Mouse (Mus musculus) 416B (cell line): Measurements from ENCODE around the gene Sept14.
"Not testable (repeated sequence)": the region's sequence is repeated elsewhere in the genome, so short reads cannot be mapped to it uniquely, and the experiment has no call there.

Source experiments
- DNase-seq: peaks from one replicate; pipeline ENCODE4 v3.0.0; 2011; ENCODE audit warnings: low read depth

The Sept14 gene

GRCm38 (mm10) chr5:129708412-129708811, at the start of gene Sept14:
Gene Sept14 (minus strand): TSS chr5:129708512.
- DNase-seq = no peak

GRCm38 (mm10) chr5:129756886-129757285, 48.6 kb upstream of the Sept14 start:
- DNase-seq = no peak

- no peak for DNase-seq
These were observed 35.7 kb upstream of the Sept14 start for GRCm38 (mm10) chr5:129744050-129744449.

- DNase-seq = no peak
These were observed 34.7 kb upstream of the Sept14 start for GRCm38 (mm10) chr5:129742903-129743488.

GRCm38 (mm10) chr5:129740976-129741375, 32.7 kb upstream of the Sept14 start:
- peak; percentile 75 for DNase-seq

- no peak for DNase-seq
These were observed 22.7 kb upstream of the Sept14 start for GRCm38 (mm10) chr5:129731021-129731420.

GRCm38 (mm10) chr5:129730344-129730743, 22.0 kb upstream of the Sept14 start:
- peak; percentile 41 for DNase-seq

GRCm38 (mm10) chr5:129729286-129729685, 21.0 kb upstream of the Sept14 start:
- DNase-seq = no peak

- no peak for DNase-seq
These were observed 18.5 kb upstream of the Sept14 start for GRCm38 (mm10) chr5:129726784-129727183.

GRCm38 (mm10) chr5:129725774-129726392, 17.6 kb upstream of the Sept14 start:
- no peak for DNase-seq

GRCm38 (mm10) chr5:129724834-129725773, 16.8 kb upstream of the Sept14 start, which contains the start of gene Nipsnap2:
Gene Nipsnap2 (plus strand): TSS chr5:129725063.
- peak; percentile 88 for DNase-seq

GRCm38 (mm10) chr5:129724268-129724667, 16.0 kb upstream of the Sept14 start:
- DNase-seq = peak; percentile 70

- DNase-seq = no peak
These were observed 11.9 kb upstream of the Sept14 start for GRCm38 (mm10) chr5:129720176-129720575.

GRCm38 (mm10) chr5:129717016-129717415, 8.7 kb upstream of the Sept14 start:
- DNase-seq = peak; percentile 42

- DNase-seq = peak; percentile 97
These were observed 7.1 kb upstream of the Sept14 start, which contains the start of gene Mrps17 for GRCm38 (mm10) chr5:129715326-129715861. Gene Mrps17 (plus strand): TSS chr5:129715497.

- DNase-seq = peak; percentile 87
These were observed 4.9 kb downstream of the Sept14 start for GRCm38 (mm10) chr5:129703368-129703767.

GRCm38 (mm10) chr5:129701706-129702105, 6.6 kb downstream of the Sept14 start:
- DNase-seq = no peak

GRCm38 (mm10) chr5:129700506-129700905, 7.8 kb downstream of the Sept14 start:
- no peak for DNase-seq

- DNase-seq = no peak
These were observed 17.8 kb downstream of the Sept14 start for GRCm38 (mm10) chr5:129690528-129690927.

- no peak for DNase-seq
These were observed 20.7 kb downstream of the Sept14 start for GRCm38 (mm10) chr5:129687621-129688020.

GRCm38 (mm10) chr5:129685141-129685540, 23.2 kb downstream of the Sept14 start:
- DNase-seq = not testable (repeated sequence)

- no peak for DNase-seq
These were observed 38.3 kb downstream of the Sept14 start, which contains the start of gene Zfp11 for GRCm38 (mm10) chr5:129670036-129670458. Gene Zfp11 (minus strand): TSS chr5:129670099.
